Mouse (Mus musculus) embryo, embryonic 11.5 days (tissue): Measurements from ENCODE around the gene Arhgap35.

Experiments
- DNase-seq: peaks from one replicate; pipeline ENCODE4 v3.0.0-alpha.2; 2012; ENCODE audit warnings: low read depth, low spot score

Gene Arhgap35

GRCm38 (mm10) chr7:16525448-16525847, 89.3 kb downstream of the Arhgap35 start:
- no peak for DNase-seq

GRCm38 (mm10) chr7:16524308-16524707, 90.5 kb downstream of the Arhgap35 start:
- no peak for DNase-seq

GRCm38 (mm10) chr7:16519310-16519709, 95.5 kb downstream of the Arhgap35 start:
- no peak for DNase-seq

GRCm38 (mm10) chr7:16517198-16517597, 97.6 kb downstream of the Arhgap35 start:
- DNase-seq, result no peak

- no peak for DNase-seq
Measured at GRCm38 (mm10) chr7:16507284-16507683, 107.5 kb downstream of the Arhgap35 start.

- no peak for DNase-seq
Measured at GRCm38 (mm10) chr7:16505226-16505593, 109.6 kb downstream of the Arhgap35 start.

GRCm38 (mm10) chr7:16504573-16505225, 110.1 kb downstream of the Arhgap35 start:
- no peak for DNase-seq

- DNase-seq, result no peak
Measured at GRCm38 (mm10) chr7:16501571-16501970, 113.2 kb downstream of the Arhgap35 start.

- no peak for DNase-seq
Measured at GRCm38 (mm10) chr7:16499671-16500104, 115.1 kb downstream of the Arhgap35 start.

- no peak for DNase-seq
Measured at GRCm38 (mm10) chr7:16496260-16496659, 118.5 kb downstream of the Arhgap35 start.

- DNase-seq, result no peak
Measured at GRCm38 (mm10) chr7:16493361-16493760, 121.4 kb downstream of the Arhgap35 start.

GRCm38 (mm10) chr7:16492211-16492610, 122.6 kb downstream of the Arhgap35 start:
- DNase-seq, result no peak

- peak; percentile 46 for DNase-seq
Measured at GRCm38 (mm10) chr7:16491759-16492158, 123.0 kb downstream of the Arhgap35 start.

- no peak for DNase-seq
Measured at GRCm38 (mm10) chr7:16489948-16490347, 124.8 kb downstream of the Arhgap35 start.

- DNase-seq, result no peak
Measured at GRCm38 (mm10) chr7:16488816-16489215, 126.0 kb downstream of the Arhgap35 start.

GRCm38 (mm10) chr7:16477628-16478027, 137.2 kb downstream of the Arhgap35 start, which contains the start of gene Npas1:
Gene Npas1 (minus strand): TSS chr7:16477728.
- DNase-seq, result no peak

- DNase-seq, result no peak
Measured at GRCm38 (mm10) chr7:16476600-16476989, 138.2 kb downstream of the Arhgap35 start.

- no peak for DNase-seq
Measured at GRCm38 (mm10) chr7:16475764-16476599, 138.8 kb downstream of the Arhgap35 start.

- no peak for DNase-seq
Measured at GRCm38 (mm10) chr7:16475321-16475720, 139.5 kb downstream of the Arhgap35 start.

GRCm38 (mm10) chr7:16474445-16474844, 140.3 kb downstream of the Arhgap35 start:
- DNase-seq, result no peak

GRCm38 (mm10) chr7:16473847-16474246, 140.9 kb downstream of the Arhgap35 start:
- no peak for DNase-seq

GRCm38 (mm10) chr7:16472116-16472709, 142.6 kb downstream of the Arhgap35 start:
- DNase-seq, result no peak
